Mouse (Mus musculus) limb, embryonic 11.5 days (tissue): ENCODE data around the gene Cmtm2b. TPM values are rescaled to one million over a fixed set of nuclear protein-coding genes. Genes with fewer than 3 reads are reported as not detected.

Source experiments
- ATAC-seq: fragments of 200-750 bp; cut with Nextera tagmentation; 2 replicates; pipeline ENCODE4 v1.8.0; 2017; ENCODE audit warnings: low read depth; ENCODE audit not compliant: insufficient number of reproducible peaks, low FRiP score, low TSS enrichment
- DNase-seq: peaks from one replicate; pipeline ENCODE4 v3.0.0-alpha.2; 2015; ENCODE audit warnings: low spot score
- H3K27ac ChIP-seq: fragments of 300-500 bp; sonication (generic); replicated peaks from 2 replicates; pipeline ENCODE4 v1.5.1; 2014; ENCODE audit warnings: low read depth, mild to moderate bottlenecking, low read length
- H3K27me3 ChIP-seq: fragments of 300-500 bp; sonication (generic); 2 replicates; pipeline ENCODE4 v1.6.1; 2014; ENCODE audit warnings: mild to moderate bottlenecking, low read length, mixed read lengths; ENCODE audit not compliant: control insufficient read depth, insufficient read depth
- H3K36me3 ChIP-seq: fragments of 300-500 bp; sonication (generic); 2 replicates; pipeline ENCODE4 v1.6.1; 2014; ENCODE audit warnings: mild to moderate bottlenecking, low read length, moderate library complexity, mixed read lengths; ENCODE audit not compliant: control insufficient read depth, insufficient read depth
- H3K4me1 ChIP-seq: fragments of 300-500 bp; sonication (generic); 2 replicates; pipeline ENCODE4 v1.6.1; 2014; ENCODE audit warnings: low read length, mixed read lengths; ENCODE audit not compliant: control insufficient read depth, insufficient read depth
- H3K4me2 ChIP-seq: fragments of 300-500 bp; sonication (generic); 2 replicates; pipeline ENCODE4 v1.6.1; 2014; ENCODE audit warnings: low read depth, mild to moderate bottlenecking, moderate library complexity; ENCODE audit not compliant: severe bottlenecking
- H3K4me3 ChIP-seq: fragments of 300-500 bp; sonication (generic); 2 replicates; pipeline ENCODE4 v1.5.1; 2014; ENCODE audit warnings: low read depth, low read length
- H3K9ac ChIP-seq: fragments of 300-500 bp; sonication (generic); 2 replicates; pipeline ENCODE4 v1.6.1; 2014; ENCODE audit warnings: mild to moderate bottlenecking, low read length
- H3K9me3 ChIP-seq: fragments of 300-500 bp; sonication (generic); 2 replicates; pipeline ENCODE4 v1.6.1; 2016; ENCODE audit warnings: low read length; ENCODE audit not compliant: control insufficient read depth
- WGBS: fragments of 180-500 bp; shearing (Covaris S2); extraction: QIAGEN DNeasy Blood & Tissue Kit; methylation state at CpG from one replicate; pipeline ENCODE4 v1.1.7; 2014; 5-methylcytosine and 5-hydroxymethylcytosine counted together
- polyA plus RNA-seq: library from polyadenylated mRNA; unstranded; fragments of >200 nt; fragmentation: Nextera tagmentation; extraction: Ambion mirVana; gene quantifications from 2 replicates; pipeline ENCODE4 v1.2.1, GENCODE M21; 2014

Gene Cmtm2b
- polyA plus RNA-seq, 1 experiment from 2014 or later, result not detected

- H3K4me2 ChIP-seq, result no peak overlapping the region
- WGBS, result 86% methylated on average over 12 of the region's 12 CpGs
- no peak for DNase-seq
- H3K27ac ChIP-seq, result no peak overlapping the region
- H3K9ac ChIP-seq, result no peak overlapping the region
- H3K9me3 ChIP-seq, result no peaks in the 10 kb centered on the region
- H3K4me3 ChIP-seq, result no peak overlapping the region
- ATAC-seq, result no peak
- no peaks in the 10 kb centered on the region for H3K4me1 ChIP-seq
- no peaks in the 10 kb centered on the region for H3K27me3 ChIP-seq
- no peaks in the 10 kb centered on the region for H3K36me3 ChIP-seq
Observed at GRCm38 (mm10) chr8:104369591-104369990, 47.6 kb downstream of the Cmtm2b start.

GRCm38 (mm10) chr8:104370071-104370470, 48.0 kb downstream of the Cmtm2b start:
- H3K4me2 ChIP-seq, result no peak overlapping the region
- no peak overlapping the region for H3K4me3 ChIP-seq
- H3K27ac ChIP-seq, result no peak overlapping the region
- peaks cover 1% of the 10 kb centered on the region; the same call in 1 of the 2 replicates for H3K4me1 ChIP-seq
- no peaks in the 10 kb centered on the region for H3K9me3 ChIP-seq
- DNase-seq (no peak), ATAC-seq (no peak)
- H3K27me3 ChIP-seq, result no peaks in the 10 kb centered on the region
- WGBS, result 77% methylated on average over 6 of the region's 6 CpGs
- H3K36me3 ChIP-seq, result no peaks in the 10 kb centered on the region
- H3K9ac ChIP-seq, result no peak overlapping the region

- Histone ChIP-seq H3K4me3 (no peak overlapping the region), H3K36me3 (no peaks in the 10 kb centered on the region), H3K9me3 (no peaks in the 10 kb centered on the region), H3K4me1 (peaks cover 4% of the 10 kb centered on the region), H3K27me3 (no peaks in the 10 kb centered on the region), H3K27ac (no peak overlapping the region), H3K4me2 (no peak overlapping the region), H3K9ac (no peak overlapping the region)
- 89% methylated on average over 6 of the region's 6 CpGs for WGBS
- no peak for ATAC-seq
- no peak for DNase-seq
Observed at GRCm38 (mm10) chr8:104371121-104371520, 49.1 kb downstream of the Cmtm2b start.

- Histone ChIP-seq H3K4me2 (no peak overlapping the region), H3K36me3 (no peaks in the 10 kb centered on the region), H3K27me3 (no peaks in the 10 kb centered on the region), H3K4me1 (peaks cover 4% of the 10 kb centered on the region), H3K9me3 (no peaks in the 10 kb centered on the region), H3K4me3 (no peak overlapping the region), H3K27ac (no peak overlapping the region), H3K9ac (no peak overlapping the region)
- ATAC-seq (no peak), DNase-seq (no peak)
- 86% methylated on average over 11 of the region's 11 CpGs for WGBS
Observed at GRCm38 (mm10) chr8:104373779-104374178, 51.7 kb downstream of the Cmtm2b start.

GRCm38 (mm10) chr8:104374269-104374668, 52.2 kb downstream of the Cmtm2b start:
- Histone ChIP-seq H3K36me3 (no peaks in the 10 kb centered on the region), H3K9me3 (no peaks in the 10 kb centered on the region), H3K27me3 (no peaks in the 10 kb centered on the region), H3K4me2 (no peak overlapping the region), H3K4me3 (no peak overlapping the region), H3K9ac (no peak overlapping the region), H3K4me1 (peaks cover 4% of the 10 kb centered on the region), H3K27ac (no peak overlapping the region)
- ATAC-seq, result no peak
- WGBS, result 83% methylated on average over 11 of the region's 11 CpGs
- no peak for DNase-seq

- ATAC-seq, result no peak
- Histone ChIP-seq H3K27me3 (no peaks in the 10 kb centered on the region), H3K4me1 (peaks cover 4% of the 10 kb centered on the region), H3K36me3 (no peaks in the 10 kb centered on the region), H3K9ac (no peak overlapping the region), H3K9me3 (no peaks in the 10 kb centered on the region), H3K27ac (no peak overlapping the region), H3K4me3 (no peak overlapping the region), H3K4me2 (no peak overlapping the region)
- peak; percentile 34 for DNase-seq
- 58% methylated on average over 14 of the region's 14 CpGs for whole genome bisulfite sequencing
Observed at GRCm38 (mm10) chr8:104374864-104375846, 53.1 kb downstream of the Cmtm2b start.

- Histone ChIP-seq H3K4me3 (no peak overlapping the region), H3K9me3 (no peaks in the 10 kb centered on the region), H3K4me2 (no peak overlapping the region), H3K9ac (no peak overlapping the region), H3K4me1 (peaks cover 4% of the 10 kb centered on the region), H3K36me3 (no peaks in the 10 kb centered on the region), H3K27me3 (no peaks in the 10 kb centered on the region), H3K27ac (no peak overlapping the region)
- no peak for ATAC-seq
- WGBS, result 71% methylated on average over 5 of the region's 5 CpGs
- DNase-seq, result no peak
Observed at GRCm38 (mm10) chr8:104375959-104376358, 53.9 kb downstream of the Cmtm2b start.

GRCm38 (mm10) chr8:104376669-104377068, 54.6 kb downstream of the Cmtm2b start:
- Histone ChIP-seq H3K27ac (no peak overlapping the region), H3K4me1 (peaks cover 4% of the 10 kb centered on the region)

More at GRCm38 (mm10) chr8:104376669-104377068, 54.6 kb downstream of the Cmtm2b start:
- no peak overlapping the region for H3K4me2 ChIP-seq
- H3K27me3 ChIP-seq, result no peaks in the 10 kb centered on the region
- ATAC-seq, result no peak
- no peaks in the 10 kb centered on the region for H3K9me3 ChIP-seq
- no peaks in the 10 kb centered on the region for H3K36me3 ChIP-seq
- H3K9ac ChIP-seq, result no peak overlapping the region
- 59% methylated on average over 11 of the region's 11 CpGs for WGBS
- no peak for DNase-seq
- H3K4me3 ChIP-seq, result no peak overlapping the region
